Mouse (Mus musculus): Measurements from ENCODE around the gene Trarg1. TPM values are rescaled to one million over a fixed set of nuclear protein-coding genes. Genes with fewer than 3 reads are reported as not detected.

Gene Trarg1
- polyA plus RNA-seq, 1 experiment from 2014 or later: 1.5 TPM

- Histone ChIP-seq H3K9ac (no peak overlapping the region), H3K27ac (replicated peaks) (no peak overlapping the region), H3K9me3 (replicated peaks) (no peaks in the 10 kb centered on the region), H3K4me2 (replicated peaks) (no peak overlapping the region), H3K4me1 (no peaks in the 10 kb centered on the region), H3K36me3 (no peaks in the 10 kb centered on the region), H3K27me3 (no peaks in the 10 kb centered on the region), H3K4me3 (replicated peaks) (no peak overlapping the region)
- peak; percentile 19; the same call in 1 of the 2 replicates for ATAC-seq (ENCODE audit: insufficient number of reproducible peaks, low FRiP score, low TSS enrichment, low read depth)
- WGBS: 51% methylated on average over 3 of the region's 3 CpGs
Observed at GRCm38 (mm10) chr11:76652838-76653334, 26.7 kb upstream of the Trarg1 start.

- Histone ChIP-seq H3K4me1 (no peaks in the 10 kb centered on the region), H3K4me2 (replicated peaks) (peak overlapping the region; percentile 40), H3K4me3 (replicated peaks) (peak overlapping the region; percentile 25), H3K9me3 (replicated peaks) (no peaks in the 10 kb centered on the region), H3K27me3 (no peaks in the 10 kb centered on the region), H3K27ac (replicated peaks) (no peak overlapping the region), H3K36me3 (no peaks in the 10 kb centered on the region), H3K9ac (no peak overlapping the region)
- ATAC-seq (ENCODE audit: insufficient number of reproducible peaks, low FRiP score, low TSS enrichment, low read depth): no peak
- 4% methylated on average over 10 of the region's 10 CpGs for WGBS
Observed at GRCm38 (mm10) chr11:76655106-76655505, 24.5 kb upstream of the Trarg1 start.

GRCm38 (mm10) chr11:76657450-76657970 lies 22.1 kb upstream of the Trarg1 start:
- WGBS: 21% methylated on average over 4 of the region's 4 CpGs
- Histone ChIP-seq H3K36me3 (no peaks in the 10 kb centered on the region), H3K27me3 (no peaks in the 10 kb centered on the region), H3K4me3 (replicated peaks) (no peak overlapping the region), H3K9me3 (replicated peaks) (no peaks in the 10 kb centered on the region), H3K4me1 (no peaks in the 10 kb centered on the region), H3K4me2 (replicated peaks) (no peak overlapping the region), H3K9ac (no peak overlapping the region), H3K27ac (replicated peaks) (no peak overlapping the region)
- ATAC-seq (ENCODE audit: insufficient number of reproducible peaks, low FRiP score, low TSS enrichment, low read depth): no peak

GRCm38 (mm10) chr11:76659138-76659930 lies 20.3 kb upstream of the Trarg1 start:
- Histone ChIP-seq H3K4me1 (no peaks in the 10 kb centered on the region), H3K27ac (replicated peaks) (no peak overlapping the region), H3K27me3 (peaks cover 4% of the 10 kb centered on the region; the same call in 1 of the 2 replicates), H3K4me2 (replicated peaks) (no peak overlapping the region), H3K36me3 (no peaks in the 10 kb centered on the region), H3K4me3 (replicated peaks) (no peak overlapping the region), H3K9me3 (replicated peaks) (no peaks in the 10 kb centered on the region), H3K9ac (no peak overlapping the region)
- no peak for ATAC-seq (ENCODE audit: insufficient number of reproducible peaks, low FRiP score, low TSS enrichment, low read depth)
- WGBS: 53% methylated on average over 14 of the region's 14 CpGs

GRCm38 (mm10) chr11:76661790-76662468 lies 17.7 kb upstream of the Trarg1 start:
- Histone ChIP-seq H3K4me2 (replicated peaks) (no peak overlapping the region), H3K9me3 (replicated peaks) (no peaks in the 10 kb centered on the region), H3K4me1 (peaks cover 8% of the 10 kb centered on the region; the same call in 1 of the 2 replicates), H3K27ac (replicated peaks) (no peak overlapping the region), H3K9ac (no peak overlapping the region), H3K4me3 (replicated peaks) (no peak overlapping the region), H3K36me3 (no peaks in the 10 kb centered on the region), H3K27me3 (peaks cover 30% of the 10 kb centered on the region)
- 49% methylated on average over 7 of the region's 7 CpGs for WGBS
- no peak for ATAC-seq (ENCODE audit: insufficient number of reproducible peaks, low FRiP score, low TSS enrichment, low read depth)

- Histone ChIP-seq H3K9ac (no peak overlapping the region), H3K4me3 (replicated peaks) (peak overlapping the region; percentile 36), H3K27me3 (peaks cover 65% of the 10 kb centered on the region), H3K36me3 (no peaks in the 10 kb centered on the region), H3K4me1 (peaks cover 8% of the 10 kb centered on the region; the same call in 1 of the 2 replicates), H3K27ac (replicated peaks) (no peak overlapping the region), H3K4me2 (replicated peaks) (peak overlapping the region; percentile 60), H3K9me3 (replicated peaks) (no peaks in the 10 kb centered on the region)
- WGBS: 7% methylated on average over 35 of the region's 35 CpGs
- ATAC-seq (ENCODE audit: insufficient number of reproducible peaks, low FRiP score, low TSS enrichment, low read depth): no peak
Observed at GRCm38 (mm10) chr11:76666002-76666649, 13.5 kb upstream of the Trarg1 start.

GRCm38 (mm10) chr11:76667807-76668206 lies 11.8 kb upstream of the Trarg1 start:
- Histone ChIP-seq H3K36me3 (no peaks in the 10 kb centered on the region), H3K4me3 (replicated peaks) (no peak overlapping the region), H3K9me3 (replicated peaks) (no peaks in the 10 kb centered on the region), H3K4me1 (peaks cover 18% of the 10 kb centered on the region), H3K4me2 (replicated peaks) (no peak overlapping the region), H3K27me3 (peaks cover 82% of the 10 kb centered on the region), H3K9ac (no peak overlapping the region), H3K27ac (replicated peaks) (no peak overlapping the region)
- 11% methylated on average over 4 of the region's 4 CpGs for WGBS
- no peak for ATAC-seq (ENCODE audit: insufficient number of reproducible peaks, low FRiP score, low TSS enrichment, low read depth)

- peak within 1 kb of the TSS; percentile 67 for H3K4me2 ChIP-seq (replicated peaks)
- H3K9me3 ChIP-seq (replicated peaks): no peaks in the 10 kb centered on the region
- H3K4me3 ChIP-seq (replicated peaks): peak within 1 kb of the TSS; percentile 40
- H3K9ac ChIP-seq: peak within 1 kb of the TSS; percentile 9; the same call in 1 of the 2 replicates
- H3K4me1 ChIP-seq: peaks cover 13% of the 10 kb centered on the region
- peaks cover 83% of the 10 kb centered on the region for H3K27me3 ChIP-seq
- WGBS: 54% methylated on average over 15 of the region's 15 CpGs
- no peaks in the 10 kb centered on the region for H3K36me3 ChIP-seq
- no peak within 1 kb of the TSS for H3K27ac ChIP-seq (replicated peaks)
- no peak for ATAC-seq (ENCODE audit: insufficient number of reproducible peaks, low FRiP score, low TSS enrichment, low read depth)
Observed at GRCm38 (mm10) chr11:76671871-76672475, 7.6 kb upstream of the Trarg1 start, which contains the start of gene Bhlha9. Gene Bhlha9, plus strand, starts transcription at chr11:76672470.

- Histone ChIP-seq H3K27ac (replicated peaks) (no peak overlapping the region), H3K36me3 (no peaks in the 10 kb centered on the region), H3K4me3 (replicated peaks) (peak overlapping the region; percentile 40), H3K9me3 (replicated peaks) (no peaks in the 10 kb centered on the region), H3K4me2 (replicated peaks) (peak overlapping the region; percentile 67), H3K4me1 (peaks cover 13% of the 10 kb centered on the region), H3K27me3 (peaks cover 75% of the 10 kb centered on the region), H3K9ac (peak overlapping the region; percentile 9; the same call in 1 of the 2 replicates)
- ATAC-seq (ENCODE audit: insufficient number of reproducible peaks, low FRiP score, low TSS enrichment, low read depth): no peak
- 2% methylated on average over 64 of the region's 64 CpGs for WGBS
Observed at GRCm38 (mm10) chr11:76672561-76673384, 6.8 kb upstream of the Trarg1 start.

GRCm38 (mm10) chr11:76674199-76674598 lies 5.4 kb upstream of the Trarg1 start:
- Histone ChIP-seq H3K9me3 (replicated peaks) (no peaks in the 10 kb centered on the region), H3K27ac (replicated peaks) (no peak overlapping the region), H3K9ac (no peak overlapping the region), H3K4me1 (peaks cover 13% of the 10 kb centered on the region), H3K36me3 (no peaks in the 10 kb centered on the region), H3K27me3 (peaks cover 65% of the 10 kb centered on the region), H3K4me3 (replicated peaks) (no peak overlapping the region), H3K4me2 (replicated peaks) (no peak overlapping the region)
- WGBS: 51% methylated on average over 8 of the region's 8 CpGs
- no peak for ATAC-seq (ENCODE audit: insufficient number of reproducible peaks, low FRiP score, low TSS enrichment, low read depth)
